Mouse (Mus musculus): ENCODE measurements around the gene Eral1.

Gene Eral1

DNA sequence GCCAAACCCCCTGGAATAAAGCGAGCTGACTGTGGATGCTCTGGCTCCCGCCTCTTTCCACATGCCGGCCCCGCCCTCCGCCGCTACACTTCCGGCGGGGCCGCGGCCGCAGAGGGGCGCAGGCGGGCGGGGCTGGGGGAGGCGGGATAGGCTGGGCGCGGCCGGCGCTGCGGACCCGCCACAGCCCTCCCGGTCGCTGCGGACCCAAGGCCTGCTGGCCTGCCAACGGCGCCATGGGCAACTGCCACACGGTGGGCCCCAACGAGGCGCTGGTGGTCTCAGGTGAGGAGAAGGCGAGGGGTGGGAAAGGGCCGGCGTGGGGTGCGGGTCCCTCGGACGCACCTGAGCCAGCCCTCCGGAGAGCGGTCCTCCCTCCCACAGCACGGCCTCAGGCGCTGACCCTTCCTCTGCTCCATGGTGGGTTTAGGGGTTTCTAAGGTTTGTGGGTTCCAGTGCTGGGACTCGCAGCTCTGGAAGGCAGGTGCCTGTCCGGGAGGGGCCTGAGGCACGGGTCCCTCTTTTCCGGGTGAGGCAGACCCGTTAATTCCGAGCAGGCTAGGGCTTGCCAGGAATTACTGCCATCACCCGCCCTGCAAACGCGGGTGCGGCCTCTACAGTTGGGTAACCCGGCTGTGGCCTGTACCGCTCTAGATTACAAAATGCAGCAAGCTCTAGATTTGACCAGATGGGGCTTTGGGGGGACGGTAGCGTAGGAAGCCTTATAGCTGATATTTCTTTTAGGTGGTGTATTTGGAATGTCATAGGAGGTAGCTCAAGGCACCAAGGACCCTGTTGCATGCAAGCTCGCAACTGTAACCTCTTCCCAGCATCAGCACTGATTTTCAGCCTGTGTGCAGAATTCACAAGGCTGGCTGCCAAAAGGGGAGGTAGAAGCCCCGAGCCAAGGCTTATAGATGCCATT, 42.1 kb downstream of the Eral1 start, which contains the start of gene Flot2:
Flot2 (plus strand) TSS at position 101 of the 922 bp plus-strand sequence.
- no peak for DNase-seq (ENCODE audit: low spot score)

DNA sequence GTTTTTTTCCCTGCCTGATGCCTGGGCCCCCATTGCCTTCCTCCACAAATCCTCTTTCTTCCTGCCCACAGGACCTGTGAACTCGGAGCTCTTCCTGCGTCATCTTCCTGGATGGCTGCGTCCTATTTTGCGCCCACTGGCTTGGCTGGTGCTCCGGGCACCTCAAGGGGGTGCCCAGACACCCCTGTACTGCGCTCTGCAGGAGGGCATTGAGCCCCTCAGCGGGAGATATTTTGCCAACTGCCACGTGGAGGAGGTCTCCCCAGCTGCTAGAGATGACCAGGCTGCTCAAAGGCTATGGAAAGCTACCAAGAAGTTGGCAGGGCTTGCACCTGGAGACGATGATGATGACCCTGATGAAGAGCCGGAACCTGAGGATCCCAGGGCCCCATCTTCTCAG, 43.4 kb downstream of the Eral1 start:
- no peak for DNase-seq (ENCODE audit: low spot score)

DNA sequence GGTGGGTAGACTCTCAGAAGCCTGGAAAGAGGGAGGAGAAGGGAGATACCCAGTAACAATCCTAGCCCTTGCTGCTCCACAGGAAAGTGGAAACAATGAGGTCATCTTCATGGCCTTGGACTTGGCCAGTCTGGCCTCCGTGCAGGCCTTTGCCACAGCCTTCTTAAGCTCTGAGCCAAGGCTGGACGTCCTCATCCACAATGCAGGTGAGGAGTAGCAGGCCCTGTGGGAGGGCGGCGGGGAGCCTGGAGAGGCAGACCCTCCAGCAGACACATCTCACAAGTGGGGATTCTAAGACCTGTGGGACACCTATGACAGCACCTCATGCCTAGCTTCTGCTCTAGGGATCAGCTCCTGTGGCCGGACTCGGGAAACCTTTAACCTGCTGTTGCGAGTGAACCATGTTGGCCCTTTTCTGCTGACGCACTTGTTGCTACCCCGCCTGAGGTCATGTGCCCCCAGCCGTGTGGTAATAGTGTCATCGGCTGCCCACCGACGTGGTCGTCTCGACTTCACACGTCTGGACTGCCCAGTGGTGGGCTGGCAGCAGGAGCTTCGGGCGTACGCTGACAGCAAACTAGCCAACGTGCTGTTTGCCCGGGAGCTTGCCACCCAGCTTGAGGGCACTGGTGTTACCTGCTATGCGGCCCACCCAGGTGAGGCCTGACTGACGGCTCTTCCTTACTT, 46.1 kb downstream of the Eral1 start:
- DNase-seq (ENCODE audit: low spot score), result no peak

DNA sequence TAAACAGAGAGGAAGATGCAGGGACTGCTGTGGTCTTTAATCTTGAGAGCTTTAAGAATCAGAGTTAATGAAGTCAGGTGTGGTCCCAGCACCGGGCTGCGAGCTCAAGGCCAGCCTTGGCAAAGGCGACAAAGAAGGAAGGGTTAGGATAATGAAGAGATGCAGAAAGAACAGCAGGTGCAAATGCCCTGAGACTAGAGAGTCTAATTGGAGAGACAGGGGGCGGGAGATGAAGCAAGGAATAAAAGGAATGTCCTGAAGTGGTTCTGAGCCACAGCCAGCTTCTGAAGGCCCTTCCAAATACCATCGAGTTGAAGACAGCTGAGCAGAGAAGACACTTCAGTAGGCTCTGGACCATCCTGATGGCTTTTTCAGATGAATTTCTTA, 47.4 kb downstream of the Eral1 start:
- DNase-seq (ENCODE audit: low spot score), result no peak

DNA sequence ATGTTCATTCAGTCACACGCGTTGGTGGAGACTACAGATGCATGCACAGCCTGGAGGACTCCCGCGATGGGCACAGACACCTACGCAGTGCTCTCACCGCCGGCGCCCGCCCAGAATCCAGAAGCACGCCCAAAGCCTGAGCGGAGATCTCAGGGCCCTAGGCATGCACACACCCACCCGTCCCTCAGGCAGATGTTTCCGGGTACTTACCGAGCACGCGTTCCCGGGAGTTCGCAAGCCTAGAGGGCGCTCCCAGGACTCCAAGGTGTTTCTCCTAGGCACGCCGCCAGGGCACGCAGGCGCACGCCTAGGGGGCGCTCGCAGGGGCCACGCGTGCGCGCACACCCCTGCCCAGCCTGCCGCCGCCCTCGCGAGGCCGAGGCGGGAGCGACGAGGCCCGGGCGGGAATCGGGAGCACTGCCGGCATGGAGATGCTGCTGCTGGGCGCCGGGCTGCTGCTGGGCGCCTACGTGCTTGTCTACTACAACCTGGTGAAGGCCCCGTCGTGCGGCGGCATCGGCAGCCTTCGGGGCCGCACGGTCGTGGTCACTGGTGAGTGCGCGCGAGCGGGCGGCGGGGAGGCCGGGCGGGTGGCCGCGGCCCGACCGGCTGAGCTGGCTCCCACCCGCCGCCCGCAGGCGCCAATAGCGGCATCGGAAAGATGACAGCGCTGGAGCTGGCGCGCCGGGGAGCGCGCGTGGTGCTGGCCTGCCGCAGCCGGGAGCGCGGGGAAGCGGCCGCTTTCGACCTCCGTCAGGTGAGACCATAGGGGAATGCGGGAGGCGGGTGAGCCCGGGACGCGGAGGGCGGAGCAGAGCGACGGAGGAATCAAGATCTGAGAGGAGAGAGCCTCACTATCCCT, 48.0 kb downstream of the Eral1 start, which contains the start of gene Dhrs13:
Dhrs13 (plus strand) TSS at position 334 of the 862 bp plus-strand sequence.
- DNase-seq (ENCODE audit: low spot score), result peak; percentile 85

DNA sequence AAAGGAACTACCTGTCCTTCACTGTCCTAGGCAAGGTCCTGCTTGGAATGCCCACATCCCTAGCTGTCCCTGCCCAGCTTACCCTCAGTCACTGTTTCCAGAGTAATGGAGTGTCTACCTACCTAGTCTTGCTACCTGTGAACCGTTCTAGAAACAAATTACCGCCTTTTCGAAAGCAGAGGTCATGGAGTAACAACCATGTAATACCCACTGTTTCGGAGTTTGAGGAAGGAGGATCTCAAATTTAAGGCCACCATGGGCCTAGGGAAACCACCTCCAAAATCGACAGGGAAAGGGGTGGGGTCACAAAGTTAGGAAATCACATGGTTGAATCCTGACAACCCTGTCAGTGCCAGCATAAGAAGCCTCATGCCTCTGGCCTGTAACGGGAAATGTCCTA, 48.8 kb downstream of the Eral1 start:
- no peak for DNase-seq (ENCODE audit: low spot score)

DNA sequence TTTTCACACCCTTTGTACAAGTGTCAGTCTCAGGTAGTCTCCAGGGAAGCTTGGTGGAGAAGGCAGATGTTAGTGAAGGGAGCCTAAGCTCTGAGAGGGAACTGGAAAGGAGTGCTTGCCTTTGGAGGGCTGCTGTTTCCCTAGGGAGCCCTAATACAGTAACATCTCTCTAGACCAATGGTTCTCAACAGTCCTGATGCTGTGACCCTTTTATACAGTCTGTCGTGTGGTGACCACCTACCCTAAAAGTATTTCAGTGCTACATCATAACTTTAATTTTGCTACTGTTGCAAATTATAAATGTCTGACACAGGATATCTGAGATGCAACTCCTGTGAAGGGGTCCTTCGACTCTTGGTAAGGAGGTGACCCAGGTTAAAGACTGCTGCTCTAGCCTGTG, 49.6 kb downstream of the Eral1 start:
- no peak for DNase-seq (ENCODE audit: low spot score)

DNA sequence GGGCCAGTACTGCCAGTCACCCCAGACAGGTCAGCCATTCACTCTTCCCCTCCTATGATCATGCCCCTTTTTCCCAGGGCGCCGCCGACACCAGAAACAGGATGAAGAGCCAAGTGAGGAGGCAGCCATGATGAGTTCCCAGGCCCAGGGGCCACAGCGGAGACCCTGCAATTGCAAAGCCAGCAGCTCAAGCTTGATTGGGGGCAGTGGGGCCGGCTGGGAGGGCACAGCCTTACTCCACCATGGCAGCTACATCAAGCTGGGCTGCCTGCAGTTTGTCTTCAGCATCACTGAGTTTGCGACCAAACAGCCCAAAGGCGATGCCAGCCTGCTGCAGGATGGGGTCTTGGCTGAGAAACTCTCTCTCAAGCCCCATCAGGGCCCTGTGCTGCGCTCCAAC, 50.9 kb downstream of the Eral1 start:
- DNase-seq (ENCODE audit: low spot score), result no peak

DNA sequence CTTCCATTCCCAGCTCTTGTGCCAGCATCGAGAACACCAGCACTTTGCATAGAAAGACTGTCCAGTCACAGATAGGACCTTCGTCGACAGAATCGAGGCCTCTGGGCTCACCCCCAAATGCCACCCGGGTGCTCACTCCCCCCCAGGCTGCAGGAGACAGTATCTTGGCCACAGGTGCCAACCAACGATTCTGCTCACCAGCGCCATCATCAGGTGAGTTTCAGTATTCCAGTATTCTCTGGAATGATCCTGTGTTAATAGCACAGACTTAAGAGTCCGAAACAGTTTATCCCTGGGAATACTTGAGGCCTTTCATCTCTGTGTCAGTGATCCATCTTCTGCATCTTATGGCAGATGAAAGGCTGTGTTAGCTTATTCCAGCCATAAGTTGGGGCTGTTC, 56.6 kb downstream of the Eral1 start:
- DNase-seq (ENCODE audit: low spot score), result no peak
